Mouse (Mus musculus) left cerebral cortex, adult 9 months (tissue): ENCODE measurements around the gene Chaf1b.

Source experiments
- DNase-seq, 2 experiments: peaks; one replicate each; pipeline ENCODE4 v3.0.0; 2022; ENCODE audit warnings: low spot score in 2 of 2

Gene Chaf1b

DNA sequence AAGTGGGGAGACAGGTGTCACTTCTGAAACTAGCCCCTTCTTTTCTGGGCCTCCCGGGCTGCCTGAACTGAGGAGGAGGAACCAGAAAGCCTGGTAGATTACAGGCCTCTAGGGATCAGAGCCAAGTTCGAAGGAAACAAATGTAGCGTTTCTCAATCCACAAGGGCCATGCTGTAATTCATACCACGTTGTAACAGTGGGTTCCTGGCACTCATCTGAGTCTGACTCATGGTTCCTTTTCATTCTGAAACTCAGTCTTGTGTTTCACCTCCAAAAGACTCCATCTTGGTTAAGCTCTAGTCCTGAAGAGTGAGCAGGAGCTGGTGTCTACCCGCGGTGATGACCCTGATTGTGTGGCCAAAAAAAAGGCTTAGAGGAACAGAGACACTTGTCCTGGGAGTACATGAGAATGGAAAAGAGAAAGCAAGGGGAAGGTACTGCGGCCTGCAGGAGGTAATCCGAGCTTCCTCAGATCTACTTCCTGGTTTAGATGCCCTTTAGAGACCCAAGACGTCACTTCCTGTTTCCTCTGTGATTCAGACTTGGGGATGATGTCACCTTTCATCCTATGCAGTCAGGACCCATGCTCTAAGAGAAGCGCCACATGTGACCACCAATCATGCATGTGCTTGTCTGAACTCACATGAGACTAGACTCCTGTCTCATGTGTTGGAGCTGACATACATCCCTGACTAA is 30.3 kb downstream of the Chaf1b start:
- DNase-seq: no peak

DNA sequence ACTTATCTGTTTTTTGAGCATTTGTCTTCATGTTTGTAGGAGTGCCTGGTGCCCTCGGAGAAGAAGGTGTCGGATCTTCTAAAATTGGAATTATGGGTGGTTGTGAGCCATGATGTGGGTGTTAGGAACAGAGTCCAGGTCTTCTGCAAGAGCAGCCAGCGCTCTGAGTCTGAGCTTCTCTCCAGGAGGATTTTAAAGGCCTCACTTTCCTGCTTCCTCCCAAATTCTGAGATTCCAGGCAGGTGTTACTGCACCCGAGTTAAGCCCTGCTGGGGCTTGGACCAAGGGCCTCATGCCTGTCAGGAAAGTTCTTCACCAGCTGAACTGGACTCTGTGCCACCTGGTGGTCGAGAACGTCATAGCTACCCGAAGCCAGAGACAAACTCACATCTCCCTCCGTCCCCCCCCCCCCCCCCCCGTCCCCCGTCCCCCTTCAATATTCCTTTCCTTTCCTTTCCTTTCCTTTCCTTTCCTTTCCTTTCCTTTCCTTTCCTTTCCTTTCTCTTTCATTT is 31.7 kb downstream of the Chaf1b start:
- DNase-seq: peak in 1 of 2 experiments; percentile 32

DNA sequence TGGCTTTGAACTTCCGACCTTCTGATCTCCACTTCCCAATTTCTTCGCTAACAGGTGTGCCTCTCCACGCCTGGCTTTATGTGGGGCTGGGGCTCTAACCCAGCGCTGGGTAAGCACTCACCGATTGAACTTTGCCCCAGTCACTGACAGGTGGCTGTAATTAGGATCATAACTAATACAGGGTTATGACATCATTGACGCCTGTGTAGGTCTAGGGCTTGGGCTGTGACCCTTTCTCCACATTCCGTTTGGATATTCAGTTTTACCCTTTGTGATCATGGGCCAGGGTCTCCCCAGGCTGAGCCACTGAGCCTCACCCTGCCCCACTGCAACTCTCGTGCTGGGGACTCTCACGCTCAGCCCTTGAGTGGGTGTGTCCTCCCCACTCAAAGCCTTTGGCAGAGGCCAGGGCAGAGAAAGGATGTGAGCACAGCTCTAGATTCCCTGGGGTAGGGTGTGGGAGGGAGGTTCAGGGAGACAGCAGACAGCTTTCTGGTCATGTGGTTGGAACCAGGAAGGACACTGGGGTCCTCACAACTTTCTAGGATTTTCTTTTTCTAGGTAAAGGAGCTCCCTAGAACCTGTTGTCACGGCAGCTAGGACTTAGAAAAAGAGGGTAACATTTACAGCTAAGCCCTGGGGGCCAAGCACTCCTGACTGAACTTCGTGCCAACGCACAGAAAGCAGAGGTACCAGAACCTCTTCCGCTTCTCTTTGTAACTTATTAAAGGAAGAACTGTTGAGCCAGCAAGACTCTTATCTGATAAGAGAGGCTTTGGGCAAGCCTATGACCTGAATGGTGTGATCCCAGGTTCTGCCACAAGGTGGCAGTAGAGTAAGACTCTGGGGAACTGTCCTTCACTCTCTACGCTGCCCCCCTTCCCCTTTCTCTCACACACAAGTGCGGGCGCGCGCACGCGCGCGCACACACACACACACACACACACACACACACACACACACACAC is 34.3 kb downstream of the Chaf1b start:
- DNase-seq: peak in 1 of 2 experiments; percentile 84

DNA sequence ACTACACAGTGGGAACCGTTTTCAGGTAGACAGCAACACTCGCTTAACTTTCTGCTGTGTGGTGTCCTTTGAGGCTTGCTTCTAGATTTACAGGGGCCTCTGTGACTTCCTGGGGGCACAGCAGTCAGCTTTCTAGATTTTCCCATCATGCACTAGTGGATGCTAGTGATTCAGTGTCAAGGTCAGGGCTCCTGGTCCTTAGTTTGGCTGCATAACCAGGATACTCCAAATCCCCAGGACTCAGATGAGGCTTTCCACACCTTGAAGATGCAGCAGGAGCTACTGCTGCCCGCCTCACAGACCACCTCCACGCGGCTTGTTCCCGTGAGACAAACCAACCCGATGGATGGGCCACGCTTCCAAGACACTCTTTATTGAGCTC is 35.0 kb downstream of the Chaf1b start:
- DNase-seq: no peak

DNA sequence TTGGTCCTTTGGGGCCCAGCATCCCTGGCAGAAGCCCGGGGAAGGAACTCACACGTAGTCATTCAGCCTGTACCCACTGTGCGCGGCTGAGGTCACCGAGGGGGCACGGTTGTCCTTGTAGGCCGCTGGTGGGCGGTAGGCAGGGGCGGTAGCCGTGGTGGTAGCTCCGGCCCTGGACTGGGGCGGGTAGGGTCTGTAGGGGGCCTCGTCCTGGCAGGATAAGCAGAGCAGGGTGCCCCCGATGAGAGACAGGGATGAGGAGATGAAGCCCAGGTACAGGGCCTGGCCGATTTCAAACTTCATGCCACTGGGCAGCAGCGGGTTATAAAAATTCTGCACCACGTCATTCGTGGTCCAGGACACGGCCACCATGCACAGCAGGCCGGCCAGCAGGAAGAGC is 35.5 kb downstream of the Chaf1b start:
- DNase-seq: no peak

DNA sequence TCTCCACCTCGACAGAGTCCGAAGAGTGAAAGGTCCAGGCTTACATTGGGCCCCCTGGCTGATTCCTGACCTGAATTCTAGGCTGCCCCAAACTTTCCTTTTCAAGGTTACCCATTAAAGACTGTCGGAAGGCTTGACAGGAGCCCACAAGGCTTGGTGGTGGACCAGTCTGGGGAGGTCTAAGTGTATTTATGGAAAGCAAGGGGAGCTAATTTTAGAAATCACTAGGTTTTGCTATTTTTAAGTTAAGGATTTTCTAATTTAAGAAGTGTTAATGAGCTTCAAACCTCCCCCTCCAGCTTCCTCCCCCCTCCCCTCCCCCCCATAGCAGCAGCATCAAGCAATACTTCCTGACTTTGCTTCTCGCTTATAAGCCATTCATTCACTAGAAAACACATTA is 37.0 kb downstream of the Chaf1b start:
- no peak for DNase-seq

DNA sequence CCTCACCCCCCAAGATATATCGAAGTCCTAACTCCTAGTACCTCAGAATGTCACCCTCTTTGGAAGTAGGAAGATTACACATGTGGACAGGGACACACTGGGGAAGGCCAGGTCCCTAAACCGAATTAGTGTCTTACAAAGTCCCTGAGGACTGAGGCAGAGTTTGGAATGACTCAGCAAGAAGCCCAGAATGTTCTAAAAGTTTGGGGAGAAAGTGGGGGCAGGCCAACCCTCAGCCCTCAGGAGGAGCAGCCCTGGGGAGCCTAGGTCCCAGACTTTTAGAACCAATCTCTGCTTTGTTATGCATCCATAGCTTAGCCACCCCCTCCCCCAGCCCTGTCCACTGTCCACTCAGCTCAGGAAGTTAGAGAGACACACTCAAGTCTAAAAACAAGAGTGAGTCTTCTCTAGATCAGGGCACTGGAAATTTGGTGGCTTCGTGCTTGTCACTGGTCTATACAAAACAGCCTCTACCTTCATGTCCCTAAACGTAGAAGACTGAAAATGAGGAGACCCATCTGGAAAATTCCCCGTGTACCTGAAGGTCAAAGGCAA is 39.2 kb downstream of the Chaf1b start:
- no peak for DNase-seq

DNA sequence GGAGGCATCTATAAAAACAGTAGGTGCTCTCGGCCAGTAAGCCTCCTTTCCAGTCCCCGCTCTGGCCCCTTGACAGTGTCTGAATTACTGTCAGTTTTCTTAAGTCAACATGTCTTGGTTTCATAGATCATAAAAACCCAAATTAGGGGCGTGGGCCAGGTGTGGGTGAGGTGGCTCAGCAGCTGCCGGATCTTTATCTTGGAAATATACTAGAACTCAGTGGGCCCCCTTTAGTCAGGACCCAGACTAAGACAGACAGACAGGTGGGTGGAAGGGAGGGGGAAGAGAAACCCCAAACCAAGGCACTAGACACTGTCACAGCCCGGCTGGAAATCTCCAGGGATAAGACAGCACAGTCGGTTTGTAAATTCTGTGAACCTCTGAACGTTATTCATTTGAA is 40.1 kb downstream of the Chaf1b start:
- DNase-seq: no peak

DNA sequence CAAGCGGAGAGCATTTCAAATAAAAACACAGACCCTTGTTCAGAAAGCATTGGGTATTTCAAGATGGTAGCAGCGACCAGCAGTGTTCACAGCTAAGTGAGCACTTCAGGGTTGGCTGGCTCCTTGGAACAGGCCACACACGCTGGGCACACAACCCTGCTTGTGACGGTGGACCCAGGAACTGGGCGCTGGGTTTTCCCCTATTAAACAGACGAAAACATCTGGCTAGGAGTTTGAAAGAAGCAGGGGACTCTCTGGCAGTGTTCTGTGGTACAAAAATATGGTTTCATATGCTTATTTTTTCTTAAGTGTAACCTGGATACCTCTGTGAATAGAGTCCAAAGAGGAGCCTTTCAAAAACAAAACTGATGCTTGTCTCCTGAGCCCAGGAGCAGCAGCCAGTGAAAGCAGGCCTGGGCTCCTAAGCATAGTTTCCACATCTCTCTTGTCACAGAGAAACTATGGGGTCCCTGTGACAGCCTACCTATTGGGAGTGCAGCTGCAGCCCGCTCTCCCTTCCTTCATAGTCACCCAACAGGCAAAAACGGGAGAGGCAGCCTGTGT is 42.1 kb downstream of the Chaf1b start:
- DNase-seq: no peak

DNA sequence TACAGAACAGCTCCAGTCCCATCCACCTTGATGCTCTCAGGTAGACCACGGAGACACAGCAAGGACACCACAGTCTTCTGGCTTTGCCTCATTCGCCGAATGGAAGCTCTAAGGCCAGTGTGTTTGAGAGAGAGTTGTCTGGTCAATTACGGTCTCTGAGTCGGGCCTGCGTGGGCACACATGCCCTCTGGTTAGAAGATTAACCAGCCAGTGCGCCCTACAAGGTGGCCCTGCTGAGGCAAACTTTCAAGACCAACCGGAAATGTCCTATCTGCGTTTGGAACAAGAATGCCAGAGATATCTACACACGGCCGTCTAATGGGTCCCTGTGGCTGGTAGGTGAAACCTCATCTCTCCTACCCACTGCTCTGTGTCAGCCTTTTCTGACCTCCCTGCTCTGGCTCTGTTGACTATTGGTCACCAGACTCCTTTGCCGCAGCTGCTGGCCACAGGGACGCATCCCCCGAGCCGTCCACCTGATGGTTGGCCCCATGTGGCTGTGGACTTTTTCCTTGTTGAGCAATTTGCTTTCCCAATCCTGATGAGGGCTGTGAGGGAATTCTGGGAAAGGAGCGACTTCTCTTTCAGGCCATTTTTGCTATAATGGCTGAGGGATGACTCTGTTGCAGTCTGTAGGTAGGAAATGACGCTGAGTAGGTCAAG is 45.8 kb downstream of the Chaf1b start:
- DNase-seq: no peak

DNA sequence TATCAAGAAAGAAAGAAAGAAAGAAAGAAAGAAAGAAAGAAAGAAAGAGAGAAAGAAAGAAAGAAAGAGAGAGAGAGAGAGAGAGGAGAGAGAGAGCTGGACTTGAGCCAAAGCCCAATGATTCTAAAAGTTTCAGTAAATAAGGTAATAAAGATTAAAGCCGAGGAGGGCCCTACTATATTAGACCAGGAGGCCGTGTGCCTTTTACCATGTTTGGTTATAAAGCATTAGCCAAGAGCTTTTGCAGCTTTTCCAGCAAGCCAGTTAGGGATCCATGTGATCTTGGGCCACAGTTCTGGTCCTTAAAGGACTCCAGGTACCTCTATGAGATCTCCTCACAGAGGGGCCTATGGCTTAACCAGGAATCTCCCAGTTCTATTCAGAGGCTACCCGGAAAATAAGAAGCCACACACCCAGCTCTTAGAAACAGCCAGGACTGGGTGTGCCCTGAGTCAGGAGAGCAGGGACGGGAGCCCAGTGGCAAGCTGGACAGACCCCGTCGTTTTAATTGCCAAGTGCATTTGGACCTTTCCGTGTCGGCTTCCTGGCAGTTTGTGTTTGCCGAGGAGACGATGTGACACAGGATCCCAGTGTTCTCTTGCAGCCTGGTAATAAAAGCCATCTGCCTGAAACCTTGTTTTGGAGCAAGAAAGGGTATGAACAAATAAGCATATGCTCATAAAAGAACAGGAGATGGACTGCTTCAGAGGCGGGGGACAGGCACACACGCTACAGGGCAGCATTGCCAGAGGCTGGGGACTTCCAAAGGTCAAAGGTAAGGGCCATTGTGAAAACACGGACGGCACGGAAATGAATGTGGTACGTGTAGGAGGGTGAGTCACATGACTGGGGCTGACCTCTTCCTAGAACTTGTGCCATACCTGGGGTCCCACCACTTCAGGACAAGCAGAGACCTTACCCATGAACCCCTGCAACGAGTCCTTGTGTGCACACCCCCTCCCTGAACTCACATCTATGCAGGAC is 48.8 kb downstream of the Chaf1b start:
- no peak for DNase-seq

DNA sequence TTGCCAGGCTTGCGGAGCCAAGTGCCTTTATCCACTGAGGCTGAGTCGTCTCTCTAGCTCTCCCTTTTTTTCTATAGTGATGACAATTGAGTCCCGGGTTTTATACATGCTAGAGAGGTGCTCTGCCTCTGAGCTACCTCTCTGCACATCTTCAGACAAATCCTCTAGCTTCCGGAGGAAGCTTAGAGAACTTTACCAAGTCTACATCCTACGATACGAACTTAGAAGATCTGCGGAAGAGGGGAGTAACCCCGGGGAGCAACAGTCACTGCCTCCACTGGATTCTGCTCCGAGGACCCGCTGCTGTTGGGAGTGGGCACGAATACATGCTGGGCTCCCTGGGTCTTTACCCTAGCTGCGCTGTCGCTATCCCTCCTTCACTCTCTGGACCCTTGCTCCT is 50.9 kb downstream of the Chaf1b start:
- DNase-seq: no peak

DNA sequence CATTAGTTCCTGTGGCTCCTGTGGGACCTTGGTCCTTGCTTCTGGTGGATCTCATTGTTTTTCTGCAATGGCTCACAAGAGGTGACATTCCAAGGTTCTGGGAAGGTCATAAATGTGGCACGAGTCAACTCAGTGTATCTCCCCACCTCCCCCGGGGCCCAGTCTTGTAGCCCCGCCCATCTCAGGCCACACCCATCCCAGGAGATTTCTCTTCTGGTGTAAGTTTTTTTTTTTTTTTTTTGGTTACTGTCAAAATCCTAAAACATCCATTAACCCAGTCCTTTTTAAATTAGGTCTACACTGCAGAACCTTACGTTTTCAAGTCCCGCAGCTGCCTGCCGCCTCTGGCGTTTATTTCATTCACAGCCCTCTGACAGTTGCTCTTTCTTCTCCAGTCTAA is 51.3 kb downstream of the Chaf1b start:
- no peak for DNase-seq

DNA sequence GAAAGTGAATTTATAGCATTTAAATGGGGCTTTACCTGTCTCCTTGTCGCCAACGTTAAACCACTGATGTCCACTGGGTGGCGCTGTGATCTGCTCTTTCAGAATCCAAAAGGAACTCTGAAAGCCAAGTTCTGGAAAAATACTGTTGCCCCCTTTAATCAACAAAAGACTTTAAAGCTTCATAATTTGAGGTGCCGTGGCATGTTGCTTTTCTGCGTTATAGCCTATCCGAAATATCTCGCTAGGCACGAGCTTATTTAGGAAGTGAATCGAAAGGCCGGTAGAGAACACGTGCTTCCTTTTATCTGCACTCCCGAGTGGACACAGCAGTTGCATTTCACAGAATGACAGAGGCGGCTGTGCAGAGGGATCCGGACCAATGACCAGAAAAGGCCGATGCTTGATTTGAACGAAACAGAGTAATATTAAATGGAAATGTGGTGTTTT is 54.7 kb downstream of the Chaf1b start:
- peak in 1 of 2 experiments; percentile 69 for DNase-seq

DNA sequence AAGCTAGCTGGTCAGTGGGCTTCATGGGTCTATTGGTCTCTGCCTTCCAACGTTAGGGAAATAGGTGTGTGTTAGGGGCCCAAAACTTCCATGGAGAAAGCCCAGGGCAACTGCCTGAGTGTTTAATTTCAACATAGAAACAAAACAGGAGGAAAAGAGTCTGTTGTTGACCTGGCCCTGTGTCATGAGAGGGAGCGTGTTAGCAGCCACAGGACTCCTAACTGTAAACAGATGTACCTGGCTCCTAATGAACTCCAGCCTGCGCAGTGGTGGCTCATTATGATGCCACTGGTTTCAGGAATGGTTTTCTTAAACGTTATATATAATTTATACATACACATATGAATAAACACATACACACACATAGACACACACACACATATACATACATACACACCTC is 56.3 kb downstream of the Chaf1b start:
- DNase-seq: no peak

DNA sequence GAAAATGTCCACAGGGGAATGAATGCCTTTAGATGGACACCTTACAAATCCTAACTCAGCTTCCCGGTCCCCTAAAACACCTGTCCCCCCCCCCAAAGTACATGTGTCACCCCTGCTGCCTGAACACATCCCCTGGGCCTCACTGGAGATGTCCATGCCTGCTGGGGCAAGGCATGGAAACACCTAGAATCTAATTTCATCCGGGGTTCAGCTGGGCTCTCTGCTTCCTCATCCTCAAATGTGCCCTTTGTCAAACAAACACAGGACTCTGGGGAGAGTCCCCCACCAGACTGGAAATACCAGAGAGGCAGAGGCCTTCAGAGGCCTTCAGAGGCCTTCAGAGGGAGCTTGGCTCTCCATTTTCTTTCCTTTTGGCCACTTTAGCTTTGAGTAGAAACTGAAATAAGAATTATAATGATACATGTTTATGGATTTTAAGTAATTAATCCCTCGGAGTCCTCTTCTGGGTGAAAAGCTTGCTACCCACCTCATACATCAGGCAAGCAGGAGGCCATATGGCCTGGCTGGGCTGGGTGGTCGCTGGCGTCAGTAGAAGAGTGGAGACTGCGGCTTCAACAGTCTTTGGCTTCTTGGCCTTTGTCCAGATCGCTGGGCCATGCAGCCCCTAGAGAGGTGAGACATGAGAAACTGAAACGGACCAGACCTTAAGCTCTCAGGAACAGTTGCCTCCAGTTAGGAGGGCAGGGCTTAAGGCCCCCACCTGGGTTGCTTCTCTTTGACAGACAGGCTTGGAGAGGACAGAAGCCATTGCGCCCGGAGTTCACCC is 58.3 kb downstream of the Chaf1b start:
- no peak for DNase-seq

DNA sequence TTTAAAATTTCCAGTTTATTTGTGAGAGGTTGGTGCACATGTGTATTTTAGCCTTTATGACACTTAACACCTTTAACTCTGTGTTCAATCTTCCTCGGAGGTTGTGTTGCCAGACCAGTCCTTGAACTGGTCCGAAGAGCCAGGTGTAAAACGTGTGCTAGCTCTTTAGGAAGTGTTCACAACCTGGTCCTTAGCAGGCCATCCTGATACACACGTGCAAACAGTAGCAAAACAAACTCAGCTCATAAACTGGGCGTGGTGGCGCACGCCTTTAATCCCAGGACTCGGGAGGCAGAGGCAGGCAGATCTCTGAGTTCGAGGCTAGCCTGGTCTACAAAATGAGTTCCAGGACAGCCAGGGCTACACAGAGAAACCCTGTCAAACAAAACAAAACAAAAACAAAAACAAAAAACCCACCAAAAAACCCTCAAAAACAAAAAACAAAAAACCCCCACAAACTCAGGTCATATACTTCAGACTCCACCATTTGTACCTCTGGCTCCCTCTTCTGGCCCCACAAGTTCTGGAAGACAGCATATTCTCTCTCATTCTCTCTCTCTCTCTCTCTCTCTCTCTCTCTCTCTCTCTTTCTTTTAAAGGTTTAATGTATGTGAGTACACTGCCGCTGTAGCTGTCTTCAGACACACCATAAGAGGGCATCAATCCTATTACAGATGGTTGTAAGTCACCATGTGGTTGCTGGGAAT is 59.2 kb downstream of the Chaf1b start:
- DNase-seq: no peak

DNA sequence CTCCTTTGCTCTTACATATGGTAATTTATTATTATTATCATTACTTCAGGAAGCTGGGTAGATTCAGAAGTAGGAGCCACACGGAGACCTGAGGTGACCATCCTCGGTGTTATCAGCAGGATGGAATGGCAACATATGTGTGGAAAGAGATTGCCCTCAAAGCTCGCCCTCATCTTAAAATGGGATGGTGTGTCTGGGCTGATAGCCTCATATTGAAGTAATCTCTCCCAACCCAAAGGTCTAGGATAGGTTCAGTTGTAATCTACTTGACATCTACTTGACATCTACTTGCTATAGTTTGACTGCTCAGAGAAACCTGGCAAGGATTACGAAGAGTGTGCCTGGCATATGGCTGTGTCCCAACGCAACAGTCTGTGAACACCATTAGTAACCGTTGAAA is 60.6 kb downstream of the Chaf1b start:
- DNase-seq: no peak

DNA sequence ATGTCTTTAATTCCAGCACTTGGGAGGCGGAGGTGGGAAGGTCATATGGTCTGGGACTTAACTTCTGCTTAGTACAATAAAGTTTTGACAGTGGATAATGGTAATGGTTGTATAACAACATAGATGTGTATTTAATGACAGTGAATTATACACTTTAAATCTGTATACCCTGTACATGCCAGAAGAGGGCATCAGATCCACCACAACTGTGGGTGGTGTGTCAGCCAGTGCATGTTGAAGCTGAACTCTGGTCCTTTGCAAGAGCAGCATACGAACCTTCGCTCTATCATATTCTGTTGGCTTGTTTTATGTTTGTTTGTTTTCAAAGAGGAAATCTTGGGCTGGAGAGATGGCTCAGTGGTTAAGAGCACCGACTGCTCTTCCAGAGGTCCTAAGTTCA is 63.7 kb downstream of the Chaf1b start:
- no peak for DNase-seq
